Mouse (Mus musculus): Measurements from ENCODE around the gene Tmem184b. TPM values are rescaled to one million over a fixed set of nuclear protein-coding genes. Genes with fewer than 3 reads are reported as not detected.

Gene Tmem184b
- polyA plus RNA-seq, 1 experiment from 2014 or later, result 33.8 TPM

- ATAC-seq (ENCODE audit: low FRiP score) (peak; percentile 51), DNase-seq (ENCODE audit: low spot score, missing footprints) (no peak)
- Histone ChIP-seq H3K9me3 (ENCODE audit: control insufficient read depth, low read length) (no peaks in the 10 kb centered on the region), H3K4me3 (ENCODE audit: low read depth, low read length) (peak overlapping the region; percentile 95), H3K27ac (ENCODE audit: low read depth, low read length) (peak overlapping the region; percentile 95), H3K36me3 (ENCODE audit: control insufficient read depth, insufficient read depth, low read length) (peaks cover 11% of the 10 kb centered on the region), H3K9ac (ENCODE audit: low read length) (peak overlapping the region; percentile 100), H3K4me1 (ENCODE audit: control insufficient read depth, insufficient read depth, low read length) (peaks cover 51% of the 10 kb centered on the region), H3K27me3 (ENCODE audit: control insufficient read depth, insufficient read depth, low read length) (no peaks in the 10 kb centered on the region), H3K4me2 (peak overlapping the region; percentile 98)
- 26% methylated on average over 11 of the region's 11 CpGs for whole genome bisulfite sequencing
Measured at GRCm38 (mm10) chr15:79440651-79441330, 37.4 kb upstream of the Tmem184b start.

DNA sequence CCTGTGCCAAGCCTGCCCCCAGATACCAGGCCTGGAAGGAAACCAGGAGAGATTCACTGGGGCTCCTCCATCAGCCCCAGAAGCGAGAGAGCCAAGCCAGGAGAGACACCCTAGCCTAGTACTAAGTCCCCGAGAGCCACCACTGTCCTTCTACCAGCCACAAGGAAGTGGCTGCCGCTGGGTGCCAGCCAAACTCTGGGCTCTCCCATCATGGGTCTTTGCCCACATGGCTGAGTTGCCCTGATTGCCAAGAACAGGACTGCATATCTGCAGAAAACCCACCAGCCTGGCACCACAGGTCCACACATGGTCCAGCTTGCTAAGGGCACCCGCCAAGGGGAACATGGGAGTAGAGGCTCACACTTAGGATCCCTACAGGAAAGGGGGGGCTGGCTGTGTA is 36.9 kb upstream of the Tmem184b start:
- WGBS, result 79% methylated on average over 4 of the region's 4 CpGs
- Histone ChIP-seq H3K4me1 (ENCODE audit: control insufficient read depth, insufficient read depth, low read length) (peaks cover 56% of the 10 kb centered on the region), H3K36me3 (ENCODE audit: control insufficient read depth, insufficient read depth, low read length) (peaks cover 16% of the 10 kb centered on the region), H3K9ac (ENCODE audit: low read length) (peak overlapping the region; percentile 100), H3K27ac (ENCODE audit: low read depth, low read length) (no peak overlapping the region), H3K4me2 (peak overlapping the region; percentile 98), H3K27me3 (ENCODE audit: control insufficient read depth, insufficient read depth, low read length) (no peaks in the 10 kb centered on the region), H3K4me3 (ENCODE audit: low read depth, low read length) (peak overlapping the region; percentile 95), H3K9me3 (ENCODE audit: control insufficient read depth, low read length) (no peaks in the 10 kb centered on the region)
- ATAC-seq (ENCODE audit: low FRiP score) (no peak), DNase-seq (ENCODE audit: low spot score, missing footprints) (no peak)

DNA sequence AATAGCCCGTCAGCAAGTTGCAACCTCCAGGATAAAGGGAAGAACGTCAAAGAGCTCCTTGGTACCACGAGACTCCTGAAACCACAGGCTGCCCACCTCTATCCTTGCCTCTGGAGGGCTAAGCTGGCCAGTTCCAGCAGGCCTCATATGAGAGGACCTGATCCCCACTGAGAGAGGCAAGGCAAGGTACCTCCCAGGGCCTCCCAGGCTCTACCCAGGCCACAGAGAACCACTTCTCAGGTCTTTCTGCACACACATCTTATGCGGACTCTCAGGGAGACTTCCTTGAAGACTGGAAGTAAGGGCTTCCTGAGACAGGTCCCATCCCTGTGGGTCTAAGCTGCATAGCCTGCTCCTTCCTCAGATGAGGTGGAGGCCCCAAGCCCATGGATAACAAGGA is 36.0 kb upstream of the Tmem184b start:
- H3K4me1 ChIP-seq (ENCODE audit: control insufficient read depth, insufficient read depth, low read length), result peaks cover 59% of the 10 kb centered on the region
- H3K9me3 ChIP-seq (ENCODE audit: control insufficient read depth, low read length), result no peaks in the 10 kb centered on the region
- H3K36me3 ChIP-seq (ENCODE audit: control insufficient read depth, insufficient read depth, low read length), result peaks cover 23% of the 10 kb centered on the region
- ATAC-seq (ENCODE audit: low FRiP score) (no peak), DNase-seq (ENCODE audit: low spot score, missing footprints) (no peak)
- no peak overlapping the region for H3K27ac ChIP-seq (ENCODE audit: low read depth, low read length)
- 79% methylated on average over 4 of the region's 4 CpGs for WGBS
- 0 out of 2 replicates have a peak overlapping the region, but pooled peaks have one; percentile 4 for H3K9ac ChIP-seq (ENCODE audit: low read length)
- H3K4me2 ChIP-seq, result peak overlapping the region; percentile 98
- H3K4me3 ChIP-seq (ENCODE audit: low read depth, low read length), result peak overlapping the region; percentile 95; the same call in 1 of the 2 replicates
- H3K27me3 ChIP-seq (ENCODE audit: control insufficient read depth, insufficient read depth, low read length), result no peaks in the 10 kb centered on the region

- Histone ChIP-seq H3K9me3 (ENCODE audit: control insufficient read depth, low read length) (no peaks in the 10 kb centered on the region), H3K4me2 (no peak overlapping the region), H3K4me3 (ENCODE audit: low read depth, low read length) (no peak overlapping the region), H3K27ac (ENCODE audit: low read depth, low read length) (no peak overlapping the region), H3K27me3 (ENCODE audit: control insufficient read depth, insufficient read depth, low read length) (no peaks in the 10 kb centered on the region), H3K4me1 (ENCODE audit: control insufficient read depth, insufficient read depth, low read length) (peaks cover 59% of the 10 kb centered on the region), H3K36me3 (ENCODE audit: control insufficient read depth, insufficient read depth, low read length) (peaks cover 29% of the 10 kb centered on the region), H3K9ac (ENCODE audit: low read length) (no peak overlapping the region)
- DNase-seq (ENCODE audit: low spot score, missing footprints) (no peak), ATAC-seq (ENCODE audit: low FRiP score) (no peak)
- 86% methylated on average over 8 of the region's 8 CpGs for WGBS
Measured at GRCm38 (mm10) chr15:79438816-79439215, 35.4 kb upstream of the Tmem184b start.

DNA sequence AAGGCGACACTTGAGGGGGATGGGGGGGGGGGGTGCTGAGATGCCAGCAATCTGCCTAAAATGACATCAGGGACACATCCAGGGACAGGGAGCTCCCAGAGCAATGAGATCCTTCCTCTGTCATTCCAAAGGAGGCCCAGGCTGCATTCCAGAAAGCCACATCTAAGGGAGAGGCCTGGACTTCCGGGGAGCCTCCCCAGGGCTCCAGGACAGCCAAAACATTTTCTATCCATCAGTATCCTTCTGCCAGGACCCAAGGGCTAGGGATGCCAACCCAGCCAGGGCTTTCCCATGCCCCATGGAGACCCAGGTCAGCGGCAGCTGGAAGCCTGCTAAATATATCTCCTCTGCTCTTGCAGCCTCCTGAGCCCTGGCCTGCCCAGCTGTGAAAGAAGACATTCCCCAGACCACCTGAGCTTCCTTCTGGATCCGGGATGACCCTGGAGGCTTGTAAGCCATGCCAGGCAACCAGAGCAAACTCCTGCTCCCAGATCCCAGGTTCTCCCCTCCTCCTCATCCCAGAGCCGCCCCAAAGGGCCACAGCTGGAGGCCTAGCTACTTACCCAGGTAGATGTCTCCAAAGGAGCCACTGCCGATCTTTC is 34.9 kb upstream of the Tmem184b start:
- H3K9me3 ChIP-seq (ENCODE audit: control insufficient read depth, low read length), result no peaks in the 10 kb centered on the region
- DNase-seq (ENCODE audit: low spot score, missing footprints) (no peak), ATAC-seq (ENCODE audit: low FRiP score) (no peak)
- no peak overlapping the region for H3K27ac ChIP-seq (ENCODE audit: low read depth, low read length)
- 0 out of 2 replicates have a peak overlapping the region, but pooled peaks have one; percentile 12 for H3K9ac ChIP-seq (ENCODE audit: low read length)
- no peaks in the 10 kb centered on the region for H3K27me3 ChIP-seq (ENCODE audit: control insufficient read depth, insufficient read depth, low read length)
- H3K4me2 ChIP-seq, result no peak overlapping the region
- peaks cover 30% of the 10 kb centered on the region for H3K36me3 ChIP-seq (ENCODE audit: control insufficient read depth, insufficient read depth, low read length)
- H3K4me3 ChIP-seq (ENCODE audit: low read depth, low read length), result no peak overlapping the region
- WGBS, result 92% methylated on average over 6 of the region's 6 CpGs
- H3K4me1 ChIP-seq (ENCODE audit: control insufficient read depth, insufficient read depth, low read length), result peaks cover 59% of the 10 kb centered on the region

- H3K4me3 ChIP-seq (ENCODE audit: low read depth, low read length), result no peak overlapping the region
- H3K9ac ChIP-seq (ENCODE audit: low read length), result no peak overlapping the region
- 88% methylated on average over 12 of the region's 12 CpGs for WGBS
- H3K27me3 ChIP-seq (ENCODE audit: control insufficient read depth, insufficient read depth, low read length), result no peaks in the 10 kb centered on the region
- no peak overlapping the region for H3K27ac ChIP-seq (ENCODE audit: low read depth, low read length)
- H3K9me3 ChIP-seq (ENCODE audit: control insufficient read depth, low read length), result no peaks in the 10 kb centered on the region
- H3K36me3 ChIP-seq (ENCODE audit: control insufficient read depth, insufficient read depth, low read length), result peaks cover 32% of the 10 kb centered on the region
- H3K4me2 ChIP-seq, result no peak overlapping the region
- DNase-seq (ENCODE audit: low spot score, missing footprints) (no peak), ATAC-seq (ENCODE audit: low FRiP score) (no peak)
- H3K4me1 ChIP-seq (ENCODE audit: control insufficient read depth, insufficient read depth, low read length), result peaks cover 60% of the 10 kb centered on the region
Measured at GRCm38 (mm10) chr15:79437541-79438208, 34.3 kb upstream of the Tmem184b start.

- WGBS, result 63% methylated on average over 7 of the region's 7 CpGs
- Histone ChIP-seq H3K36me3 (ENCODE audit: control insufficient read depth, insufficient read depth, low read length) (peaks cover 37% of the 10 kb centered on the region), H3K4me3 (ENCODE audit: low read depth, low read length) (no peak overlapping the region)
Measured at GRCm38 (mm10) chr15:79436481-79436921, 33.1 kb upstream of the Tmem184b start.

GRCm38 (mm10) chr15:79435191-79435671 is 31.9 kb upstream of the Tmem184b start:
- Histone ChIP-seq H3K9me3 (ENCODE audit: control insufficient read depth, low read length) (no peaks in the 10 kb centered on the region), H3K27ac (ENCODE audit: low read depth, low read length) (peak overlapping the region; percentile 25; the same call in 1 of the 2 replicates), H3K27me3 (ENCODE audit: control insufficient read depth, insufficient read depth, low read length) (no peaks in the 10 kb centered on the region), H3K36me3 (ENCODE audit: control insufficient read depth, insufficient read depth, low read length) (peaks cover 42% of the 10 kb centered on the region), H3K9ac (ENCODE audit: low read length) (peak overlapping the region; percentile 36; the same call in 1 of the 2 replicates), H3K4me3 (ENCODE audit: low read depth, low read length) (no peak overlapping the region), H3K4me2 (0 out of 2 replicates have a peak overlapping the region, but pooled peaks have one; percentile 15), H3K4me1 (ENCODE audit: control insufficient read depth, insufficient read depth, low read length) (peaks cover 49% of the 10 kb centered on the region)
- WGBS, result 25% methylated on average over 7 of the region's 7 CpGs
- DNase-seq (ENCODE audit: low spot score, missing footprints) (no peak), ATAC-seq (ENCODE audit: low FRiP score) (0 out of 2 replicates have a peak, but pooled peaks have one; percentile 25)

More at GRCm38 (mm10) chr15:79436481-79436921, 33.1 kb upstream of the Tmem184b start:
- Histone ChIP-seq H3K9me3 (ENCODE audit: control insufficient read depth, low read length) (no peaks in the 10 kb centered on the region), H3K27ac (ENCODE audit: low read depth, low read length) (no peak overlapping the region), H3K9ac (ENCODE audit: low read length) (no peak overlapping the region), H3K4me2 (no peak overlapping the region), H3K4me1 (ENCODE audit: control insufficient read depth, insufficient read depth, low read length) (peaks cover 55% of the 10 kb centered on the region), H3K27me3 (ENCODE audit: control insufficient read depth, insufficient read depth, low read length) (no peaks in the 10 kb centered on the region)
- ATAC-seq (ENCODE audit: low FRiP score) (no peak), DNase-seq (ENCODE audit: low spot score, missing footprints) (no peak)
